Mouse (Mus musculus) midbrain, embryonic 15.5 days (tissue): ENCODE measurements around the gene Reln. TPM values are rescaled to one million over a fixed set of nuclear protein-coding genes. Genes with fewer than 3 reads are reported as not detected.

Experiments used
- ATAC-seq: fragments of 200-750 bp; cut with Nextera tagmentation; replicated peaks from 2 replicates; pipeline ENCODE4 v1.8.0; 2017; ENCODE audit warnings: moderate TSS enrichment
- H3K27ac ChIP-seq: fragments of 300-500 bp; sonication (generic); 2 replicates; pipeline ENCODE4 v1.5.1; 2015; ENCODE audit warnings: mild to moderate bottlenecking, inconsistent platforms
- H3K27me3 ChIP-seq: fragments of 300-500 bp; sonication (generic); replicated peaks from 2 replicates; pipeline ENCODE4 v1.6.1; 2015; ENCODE audit warnings: inconsistent platforms
- H3K36me3 ChIP-seq: fragments of 300-500 bp; sonication (generic); replicated peaks from 2 replicates; pipeline ENCODE4 v1.6.1; 2015; ENCODE audit warnings: inconsistent platforms
- H3K4me1 ChIP-seq: fragments of 300-500 bp; sonication (generic); 2 replicates; pipeline ENCODE4 v1.6.1; 2015; ENCODE audit warnings: inconsistent platforms
- H3K4me2 ChIP-seq: fragments of 300-500 bp; sonication (generic); 2 replicates; pipeline ENCODE4 v1.6.1; 2015; ENCODE audit warnings: inconsistent platforms, mild to moderate bottlenecking, moderate library complexity
- H3K4me3 ChIP-seq: fragments of 300-500 bp; sonication (generic); 2 replicates; pipeline ENCODE4 v1.5.1; 2015; ENCODE audit warnings: mild to moderate bottlenecking, inconsistent platforms
- H3K9ac ChIP-seq: fragments of 300-500 bp; sonication (generic); 2 replicates; pipeline ENCODE4 v1.6.1; 2015; ENCODE audit warnings: mild to moderate bottlenecking, inconsistent platforms
- H3K9me3 ChIP-seq: fragments of 300-500 bp; sonication (generic); 2 replicates; pipeline ENCODE4 v1.6.1; 2016; ENCODE audit warnings: inconsistent platforms
- WGBS: fragments of 180-500 bp; shearing (Covaris S2); methylation state at CpG from one replicate; pipeline ENCODE4 v1.1.7; 2015; ENCODE audit warnings: mixed read lengths; 5-methylcytosine and 5-hydroxymethylcytosine counted together
- polyA plus RNA-seq: library from polyadenylated mRNA; unstranded; fragments of >200 nt; fragmentation: Nextera tagmentation; extraction: Ambion mirVana; gene quantifications from 2 replicates; pipeline ENCODE4 v1.2.1, GENCODE M21; 2015

The Reln gene
- 39.2 and 51.3 TPM in 2 replicates for polyA plus RNA-seq

DNA sequence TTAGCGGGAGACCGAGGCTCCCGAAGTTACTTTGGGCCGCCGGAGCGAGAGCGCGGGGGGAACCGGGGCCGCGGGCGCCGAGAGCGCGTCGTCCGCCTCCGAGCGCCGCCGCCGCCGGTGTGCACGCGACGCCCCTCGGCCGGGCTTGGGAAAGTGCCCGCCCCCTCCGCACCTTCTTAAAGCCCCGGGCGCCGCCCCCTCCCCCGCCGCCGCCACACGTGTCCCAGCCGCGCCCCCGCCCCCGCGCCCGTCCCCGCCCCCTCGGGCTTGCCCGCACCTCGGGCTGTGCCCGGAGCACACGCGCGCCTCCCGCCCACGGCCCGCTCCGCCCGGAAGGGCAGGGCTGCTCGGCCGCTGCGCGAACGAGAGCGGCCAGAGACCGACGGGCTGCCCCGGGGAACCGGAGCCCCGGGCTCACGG lies at the start of gene Reln:
Gene Reln, minus strand, starts transcription at position 147 of the 420 bp plus-strand sequence.
- Histone ChIP-seq H3K27me3 (peaks cover 6% of the 10 kb centered on the region; the same call in 1 of the 2 replicates), H3K9ac (peak within 1 kb of the TSS; percentile 79), H3K27ac (peak within 1 kb of the TSS; percentile 91), H3K36me3 (no peaks in the 10 kb centered on the region), H3K4me1 (peaks cover 23% of the 10 kb centered on the region), H3K4me2 (peak within 1 kb of the TSS; percentile 82), H3K4me3 (peak within 1 kb of the TSS; percentile 78), H3K9me3 (no peaks in the 10 kb centered on the region)
- ATAC-seq, result peak; percentile 90
- under 1% methylated on average over 61 of the region's 68 CpGs for WGBS

GRCm38 (mm10) chr5:22388502-22388901 lies 44.0 kb upstream of the Reln start:
- Histone ChIP-seq H3K4me2 (no peak overlapping the region), H3K27me3 (no peaks in the 10 kb centered on the region), H3K9ac (no peak overlapping the region), H3K4me1 (no peaks in the 10 kb centered on the region), H3K27ac (no peak overlapping the region), H3K4me3 (no peak overlapping the region), H3K36me3 (no peaks in the 10 kb centered on the region), H3K9me3 (no peaks in the 10 kb centered on the region)
- WGBS, result 87% methylated on average over 2 of the region's 2 CpGs
- ATAC-seq, result no peak

GRCm38 (mm10) chr5:22360510-22360909 lies 16.0 kb upstream of the Reln start:
- ATAC-seq, result no peak

DNA sequence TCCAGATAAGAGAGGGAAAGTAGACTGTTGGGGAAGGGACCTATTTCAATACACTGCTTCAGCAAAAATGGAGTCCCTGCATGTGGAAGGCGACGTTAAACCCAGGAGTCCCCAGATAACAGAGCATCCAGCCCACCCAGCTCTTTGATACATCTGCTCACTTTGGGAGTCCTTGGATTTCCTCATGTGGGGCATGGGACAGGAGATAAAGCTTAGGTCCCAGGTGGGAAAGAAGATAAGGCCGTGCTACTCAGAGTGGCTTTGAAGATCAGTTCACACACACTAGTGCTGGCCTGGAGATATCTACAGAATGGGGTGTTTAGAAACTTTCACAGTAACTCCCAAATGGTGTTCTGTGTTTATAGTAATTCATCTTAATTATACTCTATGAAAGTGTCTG lies 3.9 kb upstream of the Reln start:
- H3K4me3 ChIP-seq, result no peak overlapping the region
- WGBS, result 83% methylated on average over 3 of the region's 3 CpGs

More at GRCm38 (mm10) chr5:22360510-22360909, 16.0 kb upstream of the Reln start:
- 65% methylated on average over 9 of the region's 9 CpGs for WGBS
- Histone ChIP-seq H3K4me2 (no peak overlapping the region), H3K4me3 (no peak overlapping the region), H3K9me3 (no peaks in the 10 kb centered on the region), H3K36me3 (no peaks in the 10 kb centered on the region), H3K9ac (no peak overlapping the region), H3K27me3 (no peaks in the 10 kb centered on the region), H3K27ac (no peak overlapping the region), H3K4me1 (no peaks in the 10 kb centered on the region)

GRCm38 (mm10) chr5:22347732-22348131 lies 3.2 kb upstream of the Reln start:
- 86% methylated on average over 2 of the region's 2 CpGs for WGBS
- no peak for ATAC-seq
- Histone ChIP-seq H3K4me1 (peaks cover 23% of the 10 kb centered on the region), H3K9ac (no peak overlapping the region), H3K4me2 (no peak overlapping the region), H3K27ac (no peak overlapping the region), H3K9me3 (no peaks in the 10 kb centered on the region), H3K27me3 (peaks cover 2% of the 10 kb centered on the region; the same call in 1 of the 2 replicates), H3K36me3 (no peaks in the 10 kb centered on the region), H3K4me3 (no peak overlapping the region)

More for the DNA sequence above, 3.9 kb upstream of the Reln start:
- H3K36me3 ChIP-seq, result no peaks in the 10 kb centered on the region
- no peak overlapping the region for H3K9ac ChIP-seq
- no peaks in the 10 kb centered on the region for H3K9me3 ChIP-seq
- H3K27ac ChIP-seq, result no peak overlapping the region
- no peak for ATAC-seq
- H3K27me3 ChIP-seq, result peaks cover 2% of the 10 kb centered on the region; the same call in 1 of the 2 replicates
- H3K4me2 ChIP-seq, result no peak overlapping the region
- H3K4me1 ChIP-seq, result peaks cover 20% of the 10 kb centered on the region

- peak overlapping the region; percentile 78 for H3K4me3 ChIP-seq
- H3K36me3 ChIP-seq, result no peaks in the 10 kb centered on the region
- peak overlapping the region; percentile 91; the same call in 1 of the 2 replicates for H3K27ac ChIP-seq
- H3K9ac ChIP-seq, result no peak overlapping the region
- peaks cover 6% of the 10 kb centered on the region; the same call in 1 of the 2 replicates for H3K27me3 ChIP-seq
- 29% methylated on average over 14 of the region's 14 CpGs for WGBS
- ATAC-seq, result no peak
- H3K4me2 ChIP-seq, result peak overlapping the region; percentile 82
- H3K4me1 ChIP-seq, result peaks cover 23% of the 10 kb centered on the region
- H3K9me3 ChIP-seq, result no peaks in the 10 kb centered on the region
Measured at GRCm38 (mm10) chr5:22345894-22346635, 1.6 kb upstream of the Reln start.

- peak overlapping the region; percentile 91 for H3K27ac ChIP-seq
- WGBS, result under 1% methylated on average over 58 of the region's 58 CpGs
- H3K4me1 ChIP-seq, result peaks cover 23% of the 10 kb centered on the region
- H3K9me3 ChIP-seq, result no peaks in the 10 kb centered on the region
- peak; percentile 60 for ATAC-seq
- peak overlapping the region; percentile 82 for H3K4me2 ChIP-seq
- H3K4me3 ChIP-seq, result peak overlapping the region; percentile 78
- H3K9ac ChIP-seq, result peak overlapping the region; percentile 79
- H3K36me3 ChIP-seq, result no peaks in the 10 kb centered on the region
- peaks cover 6% of the 10 kb centered on the region; the same call in 1 of the 2 replicates for H3K27me3 ChIP-seq
Measured at GRCm38 (mm10) chr5:22344976-22345651, 612 bp upstream of the Reln start.

- peak; percentile 85 for ATAC-seq
Measured at GRCm38 (mm10) chr5:22343843-22344555, 503 bp downstream of the Reln start.

GRCm38 (mm10) chr5:22343536-22343842 lies 1.0 kb downstream of the Reln start:
- Histone ChIP-seq H3K9ac (peak overlapping the region; percentile 79; the same call in 1 of the 2 replicates), H3K4me2 (peak overlapping the region; percentile 82), H3K4me1 (peaks cover 23% of the 10 kb centered on the region), H3K4me3 (peak overlapping the region; percentile 78), H3K27me3 (peaks cover 6% of the 10 kb centered on the region; the same call in 1 of the 2 replicates), H3K9me3 (no peaks in the 10 kb centered on the region), H3K27ac (no peak overlapping the region), H3K36me3 (no peaks in the 10 kb centered on the region)
- no peak for ATAC-seq
- WGBS, result under 1% methylated on average over 10 of the region's 10 CpGs

More at GRCm38 (mm10) chr5:22343843-22344555, 503 bp downstream of the Reln start:
- Histone ChIP-seq H3K27me3 (peaks cover 6% of the 10 kb centered on the region; the same call in 1 of the 2 replicates), H3K4me1 (peaks cover 23% of the 10 kb centered on the region), H3K27ac (peak overlapping the region; percentile 91), H3K9ac (peak overlapping the region; percentile 79), H3K4me3 (peak overlapping the region; percentile 78), H3K36me3 (no peaks in the 10 kb centered on the region), H3K4me2 (peak overlapping the region; percentile 82), H3K9me3 (no peaks in the 10 kb centered on the region)
- WGBS, result under 1% methylated on average over 65 of the region's 65 CpGs

DNA sequence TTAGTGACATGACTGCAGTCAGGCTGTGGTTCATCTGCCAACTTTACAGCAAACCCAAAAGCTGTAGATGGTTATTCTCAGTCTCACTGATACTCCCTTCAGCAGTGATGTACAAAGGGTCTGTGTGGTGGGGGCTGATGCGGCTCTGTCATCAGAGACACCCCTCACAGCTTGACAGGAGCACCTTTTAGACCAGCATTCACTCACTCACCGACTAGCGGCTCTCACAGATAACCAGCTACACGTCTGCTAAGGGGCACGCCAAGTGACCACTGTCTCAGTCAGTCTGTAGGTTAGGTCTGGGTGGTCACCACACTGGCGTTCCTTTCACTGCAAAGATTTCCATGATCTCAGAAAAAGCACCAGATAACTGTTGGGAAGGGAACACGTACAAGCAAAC lies 2.0 kb downstream of the Reln start:
- Histone ChIP-seq H3K9ac (no peak overlapping the region), H3K27me3 (peaks cover 4% of the 10 kb centered on the region; the same call in 1 of the 2 replicates), H3K4me3 (peak overlapping the region; percentile 78), H3K4me2 (peak overlapping the region; percentile 82), H3K4me1 (peaks cover 23% of the 10 kb centered on the region), H3K36me3 (no peaks in the 10 kb centered on the region), H3K27ac (no peak overlapping the region), H3K9me3 (no peaks in the 10 kb centered on the region)
- no peak for ATAC-seq
- 69% methylated on average over 7 of the region's 7 CpGs for WGBS

GRCm38 (mm10) chr5:22340991-22341390 lies 3.5 kb downstream of the Reln start:
- Histone ChIP-seq H3K4me3 (no peak overlapping the region), H3K9me3 (no peaks in the 10 kb centered on the region), H3K27me3 (0 out of 2 replicates have a peak, but pooled peaks cover 4% of the 10 kb centered on the region), H3K9ac (no peak overlapping the region), H3K4me1 (peaks cover 20% of the 10 kb centered on the region), H3K4me2 (peak overlapping the region; percentile 25; the same call in 1 of the 2 replicates), H3K27ac (no peak overlapping the region), H3K36me3 (no peaks in the 10 kb centered on the region)
- 86% methylated on average over 8 of the region's 8 CpGs for WGBS
- ATAC-seq, result no peak

DNA sequence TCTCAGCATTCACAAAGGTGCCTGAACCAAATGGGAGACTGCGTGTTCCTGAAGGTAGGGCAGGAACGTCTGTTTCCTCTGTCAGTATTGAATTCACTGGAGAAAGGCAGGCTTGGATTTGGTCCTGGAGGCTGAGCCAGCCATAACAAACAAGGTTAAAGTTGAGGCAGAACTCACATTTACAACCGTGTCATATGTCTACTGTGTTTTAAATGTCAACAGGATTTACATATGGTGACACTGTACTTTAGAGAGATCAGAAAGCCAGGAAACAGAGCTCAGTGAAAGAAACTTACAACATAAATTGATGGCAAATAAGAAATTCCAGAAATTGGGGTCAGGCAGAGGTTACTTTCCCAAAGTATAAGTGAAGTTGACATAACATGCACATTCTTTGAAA lies 9.1 kb downstream of the Reln start:
- Histone ChIP-seq H3K27me3 (no peaks in the 10 kb centered on the region), H3K9ac (no peak overlapping the region), H3K9me3 (no peaks in the 10 kb centered on the region), H3K4me1 (no peaks in the 10 kb centered on the region), H3K36me3 (no peaks in the 10 kb centered on the region), H3K27ac (no peak overlapping the region), H3K4me2 (no peak overlapping the region), H3K4me3 (no peak overlapping the region)
- no peak for ATAC-seq
- WGBS, result 85% methylated on average over 3 of the region's 3 CpGs
